Mouse (Mus musculus) splenic B cell, adult 2 months (primary cell): ENCODE measurements around the gene Cyp17a1.

ENCODE experiments used
- DNase-seq: peaks from one replicate; pipeline ENCODE4 v3.0.0-alpha.2; 2011; ENCODE audit warnings: low read depth, low spot score
- H3K27me3 ChIP-seq: 2 replicates; pipeline ENCODE4 v1.6.1; 2012; ENCODE audit warnings: mild to moderate bottlenecking, low read length, moderate library complexity, mixed read lengths; ENCODE audit not compliant: control insufficient read depth, poor library complexity, insufficient read depth, severe bottlenecking
- H3K36me3 ChIP-seq: 2 replicates; pipeline ENCODE4 v1.6.1; 2012; ENCODE audit warnings: mild to moderate bottlenecking, low read length, moderate library complexity, mixed read lengths; ENCODE audit not compliant: control insufficient read depth, poor library complexity, insufficient read depth, severe bottlenecking

Gene Cyp17a1

GRCm38 (mm10) chr19:46657339-46658020 lies 15.5 kb downstream of the Cyp17a1 start:
- H3K27me3 ChIP-seq: no peaks in the 10 kb centered on the region
- DNase-seq: peak; percentile 62
- H3K36me3 ChIP-seq: peaks cover 10% of the 10 kb centered on the region

DNA sequence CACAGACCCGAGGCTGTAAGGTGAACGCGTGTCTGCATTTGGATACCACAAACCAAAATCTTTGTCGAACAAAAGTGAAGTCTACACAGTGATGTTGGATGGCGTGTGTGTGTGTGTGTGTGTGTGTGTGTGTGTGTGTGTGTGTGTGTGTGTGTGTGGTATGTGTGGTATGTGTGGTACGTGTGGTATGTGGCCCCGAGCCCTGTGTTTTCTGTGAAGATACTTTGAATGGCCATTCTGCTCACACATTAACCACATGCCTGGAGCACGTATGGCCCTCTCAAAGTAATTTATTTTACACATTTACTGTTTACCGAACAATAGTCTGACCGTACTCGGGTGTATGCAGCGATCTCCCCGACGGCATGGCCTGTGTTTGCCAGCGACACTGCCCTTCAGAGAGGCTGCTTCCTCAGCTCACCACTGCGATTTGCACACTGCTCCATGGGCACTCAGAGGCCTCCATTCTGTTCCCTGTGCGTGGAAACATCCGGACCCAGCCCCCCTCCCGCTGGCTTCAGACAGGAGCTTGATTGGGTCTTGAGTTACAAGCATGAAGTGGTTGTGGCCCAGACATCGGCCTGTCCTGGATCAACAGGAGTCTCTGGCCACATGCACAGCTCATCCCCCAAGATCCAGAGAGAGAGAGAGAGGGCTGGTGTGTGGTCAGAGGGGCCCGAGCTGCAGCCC lies 16.7 kb downstream of the Cyp17a1 start:
- Histone ChIP-seq H3K27me3 (no peaks in the 10 kb centered on the region), H3K36me3 (peaks cover 16% of the 10 kb centered on the region)
- DNase-seq: no peak

DNA sequence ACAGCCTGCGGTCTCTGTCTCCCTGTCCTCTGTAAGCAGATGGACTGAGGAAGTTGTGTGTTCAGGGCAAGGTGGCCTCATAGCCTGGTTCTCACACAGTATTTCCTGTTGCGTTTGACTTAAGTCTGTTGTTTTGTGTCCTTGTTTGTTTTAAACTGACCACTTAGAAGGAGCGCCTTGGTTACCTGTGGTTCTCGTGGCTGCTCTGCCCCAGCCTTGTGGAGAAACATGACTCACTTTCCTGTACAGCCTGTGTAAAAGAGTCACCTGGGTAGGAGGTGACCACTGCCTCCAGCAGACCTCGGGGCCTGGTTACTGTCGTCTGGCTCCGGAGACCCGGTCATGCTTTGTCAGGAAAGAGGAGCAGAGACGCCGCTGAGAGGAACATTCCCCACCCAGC lies 17.3 kb downstream of the Cyp17a1 start:
- DNase-seq: no peak
- Histone ChIP-seq H3K27me3 (no peaks in the 10 kb centered on the region), H3K36me3 (peaks cover 16% of the 10 kb centered on the region)

DNA sequence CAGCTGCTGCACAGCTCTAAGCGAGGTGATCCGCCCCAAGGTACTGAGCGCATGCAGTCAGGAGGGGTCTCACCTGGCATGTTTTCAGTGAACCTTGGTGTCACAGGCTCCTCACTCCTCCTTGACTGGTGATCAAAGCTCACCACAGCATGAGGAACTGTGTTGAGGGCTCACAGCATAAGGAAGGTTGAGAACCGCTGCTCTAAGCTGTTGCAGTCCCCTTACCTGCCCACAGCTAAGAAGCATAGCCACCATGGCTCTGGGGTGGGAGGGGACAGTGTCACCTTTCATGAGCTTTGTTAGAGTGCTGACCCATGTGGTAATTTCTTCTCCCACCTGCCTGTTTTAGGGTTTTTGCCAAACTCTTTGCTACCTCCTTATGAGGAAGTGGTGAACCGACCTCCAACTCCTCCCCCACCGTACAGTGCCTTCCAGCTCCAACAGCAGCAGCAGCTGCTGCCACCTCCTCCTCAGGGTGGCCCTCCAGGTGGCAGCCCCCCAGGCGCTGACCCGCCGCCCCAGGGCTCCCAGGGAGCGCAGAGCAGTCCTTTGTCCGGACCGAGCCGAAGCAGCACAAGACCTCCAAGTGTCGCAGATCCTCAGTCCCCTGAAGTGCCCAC lies 19.2 kb downstream of the Cyp17a1 start:
- Histone ChIP-seq H3K27me3 (no peaks in the 10 kb centered on the region), H3K36me3 (peaks cover 16% of the 10 kb centered on the region)
- no peak for DNase-seq

GRCm38 (mm10) chr19:46653188-46653587 lies 19.8 kb downstream of the Cyp17a1 start:
- DNase-seq: no peak
- H3K36me3 ChIP-seq: peaks cover 16% of the 10 kb centered on the region
- no peaks in the 10 kb centered on the region for H3K27me3 ChIP-seq

DNA sequence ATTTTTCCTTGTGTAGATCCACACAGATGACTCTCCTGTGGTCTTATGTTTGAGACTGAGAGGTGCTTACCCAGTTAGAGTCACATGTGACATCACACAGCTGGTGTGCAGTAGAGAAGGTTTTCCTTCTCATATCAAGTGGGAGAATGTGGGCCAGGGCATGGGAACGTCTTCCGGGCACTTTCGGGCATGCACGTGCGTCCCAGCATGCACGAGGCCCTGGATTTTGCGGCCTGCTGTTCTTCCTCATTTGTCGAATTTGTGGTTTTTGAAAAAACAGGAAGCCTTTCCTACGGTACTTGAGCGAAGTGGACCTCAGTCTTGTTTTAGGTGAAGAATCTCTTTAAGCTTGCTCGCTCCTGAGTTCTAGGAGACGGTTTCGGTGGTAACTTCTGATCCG lies 24.4 kb downstream of the Cyp17a1 start:
- Histone ChIP-seq H3K27me3 (no peaks in the 10 kb centered on the region), H3K36me3 (peaks cover 8% of the 10 kb centered on the region)
- DNase-seq: peak; percentile 12

- H3K27me3 ChIP-seq: no peaks in the 10 kb centered on the region
- DNase-seq: no peak
- H3K36me3 ChIP-seq: peaks cover 8% of the 10 kb centered on the region
Observed at GRCm38 (mm10) chr19:46647850-46648249, 25.1 kb downstream of the Cyp17a1 start.

GRCm38 (mm10) chr19:46647254-46647653 lies 25.7 kb downstream of the Cyp17a1 start:
- H3K27me3 ChIP-seq: no peaks in the 10 kb centered on the region
- peaks cover 6% of the 10 kb centered on the region for H3K36me3 ChIP-seq
- no peak for DNase-seq

DNA sequence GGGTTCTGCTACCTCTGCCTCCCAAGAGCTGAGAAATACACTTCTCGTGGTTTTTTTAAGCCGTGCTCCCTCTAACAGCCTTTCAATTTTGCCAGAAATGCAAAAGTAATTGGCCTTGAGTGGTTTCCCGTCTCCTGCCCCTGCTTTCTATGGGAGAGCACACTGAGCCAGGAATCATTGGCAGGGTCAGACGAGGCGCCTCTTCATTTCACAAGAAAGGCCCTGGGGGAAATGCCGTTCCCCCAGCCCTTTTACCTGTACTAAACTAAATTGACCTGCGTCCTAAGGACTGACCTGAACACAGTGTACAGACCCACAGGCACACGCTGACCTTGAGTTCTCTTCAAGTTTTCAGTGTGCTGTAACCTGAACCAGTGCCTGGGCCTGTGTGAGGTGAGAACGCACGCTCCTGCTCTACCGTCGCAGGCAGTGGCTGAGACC lies 26.9 kb downstream of the Cyp17a1 start:
- H3K36me3 ChIP-seq: peaks cover 2% of the 10 kb centered on the region
- DNase-seq: no peak
- no peaks in the 10 kb centered on the region for H3K27me3 ChIP-seq

- Histone ChIP-seq H3K36me3 (peaks cover 2% of the 10 kb centered on the region), H3K27me3 (no peaks in the 10 kb centered on the region)
- DNase-seq: no peak
Observed at GRCm38 (mm10) chr19:46644793-46645602, 28.0 kb downstream of the Cyp17a1 start.

GRCm38 (mm10) chr19:46644343-46644792 lies 28.6 kb downstream of the Cyp17a1 start:
- Histone ChIP-seq H3K36me3 (peaks cover 2% of the 10 kb centered on the region), H3K27me3 (no peaks in the 10 kb centered on the region)
- no peak for DNase-seq

- DNase-seq: no peak
- peaks cover 2% of the 10 kb centered on the region for H3K36me3 ChIP-seq
Observed at GRCm38 (mm10) chr19:46643236-46643635, 29.7 kb downstream of the Cyp17a1 start.

GRCm38 (mm10) chr19:46642136-46642753 lies 30.7 kb downstream of the Cyp17a1 start:
- no peak for DNase-seq
- peaks cover 2% of the 10 kb centered on the region for H3K36me3 ChIP-seq
- no peaks in the 10 kb centered on the region for H3K27me3 ChIP-seq

More at GRCm38 (mm10) chr19:46643236-46643635, 29.7 kb downstream of the Cyp17a1 start:
- H3K27me3 ChIP-seq: no peaks in the 10 kb centered on the region

GRCm38 (mm10) chr19:46641420-46642085 lies 31.4 kb downstream of the Cyp17a1 start:
- DNase-seq: no peak
- H3K27me3 ChIP-seq: no peaks in the 10 kb centered on the region

More at GRCm38 (mm10) chr19:46641420-46642085, 31.4 kb downstream of the Cyp17a1 start:
- H3K36me3 ChIP-seq: peaks cover 2% of the 10 kb centered on the region
